Mouse (Mus musculus): ENCODE measurements at regions not wholly inside any gene's neighbourhood (a gene's known extent, or its start where the extent isn't known, plus 50 kb on each side); places are given as distances from the start of the nearest gene placed in this dataset.

DNA sequence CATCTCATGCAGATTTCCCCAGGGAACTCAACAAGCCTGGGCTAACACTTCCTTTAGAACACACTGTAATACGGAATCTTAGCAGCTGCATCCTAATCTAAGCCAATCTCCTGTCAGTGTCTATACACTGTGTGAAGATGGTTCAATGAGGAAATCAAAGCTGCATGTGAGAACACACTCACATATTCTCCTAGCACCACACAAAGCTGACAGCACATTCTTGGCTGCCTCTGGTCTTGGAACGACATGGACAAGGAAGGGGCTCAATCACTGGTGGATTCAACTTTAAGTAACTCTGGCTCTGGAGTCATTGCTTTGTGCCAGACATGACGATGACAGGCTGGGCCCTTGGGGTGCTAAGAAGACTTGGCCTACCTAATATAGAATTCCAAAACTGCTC lies 96.2 kb downstream of the Qpct start:
- TF ChIP-seq CTCF (conservative IDR thresholded peaks at IDR 0.05; ENCODE audit: low read length) (no peak), POU5F1 (IDR thresholded peaks at IDR 0.05; ENCODE audit: borderline replicate concordance, low read length) (no peak), NANOG (IDR thresholded peaks at IDR 0.05; ENCODE audit: borderline replicate concordance, low read length) (no peak)

All from E14TG2a.4 (cell line).